Mouse (Mus musculus) C2C12 (cell line): Measurements from ENCODE around the gene Cdc42ep2.

ENCODE experiments used
- CTCF ChIP-seq: IDR thresholded peaks from one replicate; pipeline ENCODE4 v1.5.1; 2011; ENCODE audit not compliant: control insufficient read depth, insufficient read depth, insufficient read length
- MAX ChIP-seq: IDR thresholded peaks from one replicate; pipeline ENCODE4 v1.6.1; 2011; ENCODE audit warnings: mild to moderate bottlenecking, control low read depth
- MYOD1 ChIP-seq: IDR thresholded peaks from one replicate; pipeline ENCODE4 v1.6.1; 2011; ENCODE audit warnings: low read depth; ENCODE audit not compliant: control insufficient read depth, insufficient read length
- MYOG ChIP-seq: IDR thresholded peaks from one replicate; pipeline ENCODE4 v1.6.1; 2011; ENCODE audit not compliant: control insufficient read depth, insufficient read length; ENCODE audit errors: extremely low read depth
- USF1 ChIP-seq: IDR thresholded peaks from one replicate; pipeline ENCODE4 v1.6.1; 2011; ENCODE audit warnings: low read depth, mild to moderate bottlenecking, control low read depth, moderate library complexity

GRCm38 (mm10) chr19:5927532-5927931 is 2.9 kb upstream of the Cdc42ep2 start:
- TF ChIP-seq CTCF (no peak), MYOD1 (no peak), USF1 (no peak), MAX (no peak), MYOG (no peak)
